ENCODE assay signal across 27 mouse cellular contexts in genomic region chr5:115551386-115551785, GRCm38 (mm10). TPM values are rescaled to one million over a fixed set of nuclear protein-coding genes. Genes with fewer than 3 reads are reported as not detected.
DNase-seq lines count a peak whose midpoint lies in the region; ATAC-seq lines count a peak whose summit lies in the region.
"Had no signal": no experiment of that assay in that cellular context is flagged by ENCODE, and none has a peak within 500 bp of the region (broad histone marks: within the 10 kb centered on the region; RNA-seq: fewer than 3 reads in every experiment).

No protein-coding gene starts in this region.

- H3K9me3 ChIP-seq in heart, embryonic 12.5 days (replicated peaks): no peaks in the 10 kb centered on the region
- H3K9me3 ChIP-seq in midbrain, embryonic 10.5 days (replicated peaks): no peaks in the 10 kb centered on the region
- H3K9me3 ChIP-seq in midbrain, embryonic 15.5 days: no peaks in the 10 kb centered on the region
- H3K9me3 ChIP-seq: embryonic facial prominence, embryonic 12.5 days; embryonic facial prominence, embryonic 15.5 days; forebrain, embryonic 12.5 days; heart, embryonic 13.5 days; hindbrain, embryonic 12.5 days; hindbrain, embryonic 15.5 days had no signal

- 68% methylated on average over 12 of the region's 12 CpGs for WGBS in heart, embryonic 12.5 days
- 72% methylated on average over 12 of the region's 12 CpGs for WGBS in midbrain, embryonic 10.5 days
- WGBS in midbrain, embryonic 15.5 days: 73% methylated on average over 12 of the region's 12 CpGs

- H3K4me1 ChIP-seq in heart, embryonic 12.5 days (replicated peaks): peaks cover 15% of the 10 kb centered on the region
- peaks cover 32% of the 10 kb centered on the region for H3K4me1 ChIP-seq in midbrain, embryonic 10.5 days
- no peaks in the 10 kb centered on the region for H3K4me1 ChIP-seq in midbrain, embryonic 15.5 days

- intact Hi-C loops in heart, postnatal 14 days (cut with DNase I): no loop called here

- peaks cover 80% of the 10 kb centered on the region for H3K36me3 ChIP-seq in heart, embryonic 12.5 days
- H3K36me3 ChIP-seq in midbrain, embryonic 10.5 days: peaks cover 72% of the 10 kb centered on the region
- peaks cover 3% of the 10 kb centered on the region; the same call in 1 of the 2 replicates for H3K36me3 ChIP-seq in midbrain, embryonic 15.5 days (replicated peaks)

- DNase-seq in cerebellum, adult 11-12 months: peak; percentile 44
- DNase-seq in heart, adult 11 months: peak; percentile 87
- DNase-seq in heart, postnatal 14 days: no peak
- DNase-seq in heart, adult 9 months (ENCODE audit: low spot score in 2 of 2): no peak
- no peak for DNase-seq in midbrain, embryonic 10.5 days (ENCODE audit: low spot score)
- DNase-seq: adrenal gland, adult 8-10 months; adrenal gland, postnatal 25 days; cerebellum, adult 8-10 months; cerebellum, postnatal 14 days; gastrocnemius, postnatal 10 days; gastrocnemius, postnatal 36 days; heart, postnatal 36 days; kidney, adult 18-20 months; kidney, adult 9 months had no signal

- H3K9ac ChIP-seq in heart, embryonic 12.5 days: 0 out of 2 replicates have a peak overlapping the region, but pooled peaks have one; percentile 22
- no peak overlapping the region for H3K9ac ChIP-seq in midbrain, embryonic 15.5 days
- H3K9ac ChIP-seq: embryonic facial prominence, embryonic 15.5 days; forebrain, embryonic 12.5 days; heart, embryonic 13.5 days; hindbrain, embryonic 12.5 days; hindbrain, embryonic 15.5 days had no signal

- H3K27ac ChIP-seq in heart, embryonic 12.5 days (ENCODE audit: poor library complexity, severe bottlenecking): no peak overlapping the region
- peak overlapping the region; percentile 65 for H3K27ac ChIP-seq in midbrain, embryonic 10.5 days (replicated peaks)
- no peak overlapping the region for H3K27ac ChIP-seq in midbrain, embryonic 15.5 days
- H3K27ac ChIP-seq: embryonic facial prominence, embryonic 12.5 days; embryonic facial prominence, embryonic 15.5 days; forebrain, embryonic 12.5 days; heart, embryonic 13.5 days; hindbrain, embryonic 12.5 days; hindbrain, embryonic 15.5 days had no signal

- H3K27me3 ChIP-seq in heart, embryonic 12.5 days (replicated peaks): no peaks in the 10 kb centered on the region
- H3K27me3 ChIP-seq in midbrain, embryonic 10.5 days (ENCODE audit: low read depth, poor library complexity, severe bottlenecking): no peaks in the 10 kb centered on the region
- H3K27me3 ChIP-seq in midbrain, embryonic 15.5 days (replicated peaks): no peaks in the 10 kb centered on the region
- H3K27me3 ChIP-seq: embryonic facial prominence, embryonic 12.5 days; embryonic facial prominence, embryonic 15.5 days; forebrain, embryonic 12.5 days; heart, embryonic 13.5 days; hindbrain, embryonic 12.5 days; hindbrain, embryonic 15.5 days had no signal

- ATAC-seq in cerebellum, adult (ENCODE audit: insufficient number of reproducible peaks, low FRiP score, low TSS enrichment): no peak
- ATAC-seq in heart, embryonic 12.5 days (ENCODE audit: insufficient number of reproducible peaks, low FRiP score): no peak
- no peak for ATAC-seq in midbrain, embryonic 15.5 days (replicated peaks)
- ATAC-seq: activated CD4-positive, CD25-positive, alpha-beta regulatory T cell, adult 4 months; forebrain, embryonic 16.5 days; inflammation-experienced regulatory T-cells, adult 6 months; intestine, embryonic 16.5 days had no signal

- H3K4me3 ChIP-seq in heart, embryonic 12.5 days: no peak overlapping the region
- H3K4me3 ChIP-seq in midbrain, embryonic 10.5 days: no peak overlapping the region
- H3K4me3 ChIP-seq in midbrain, embryonic 15.5 days: no peak overlapping the region
- H3K4me3 ChIP-seq: embryonic facial prominence, embryonic 12.5 days; embryonic facial prominence, embryonic 15.5 days; forebrain, embryonic 12.5 days; heart, embryonic 13.5 days; hindbrain, embryonic 12.5 days; hindbrain, embryonic 15.5 days had no signal

- no peak overlapping the region for H3K4me2 ChIP-seq in heart, embryonic 12.5 days
- H3K4me2 ChIP-seq in midbrain, embryonic 15.5 days: no peak overlapping the region
- H3K4me2 ChIP-seq: embryonic facial prominence, embryonic 12.5 days; embryonic facial prominence, embryonic 15.5 days; forebrain, embryonic 12.5 days; heart, embryonic 13.5 days; hindbrain, embryonic 12.5 days; hindbrain, embryonic 15.5 days had no signal

RNA-seq across cellular contexts. Expression of gene Rplp0, which starts 7.9 kb away (rescaled TPM):
- 100 to 1,000 TPM; 645 to 715 TPM for total RNA-seq in heart, postnatal 14 days (2021)
- polyA plus RNA-seq in heart, embryonic 12.5 days (2016; fragmentation: Nextera tagmentation; extraction: Ambion mirVana): 949 and 971 TPM in 2 replicates
- polyA plus RNA-seq in midbrain, embryonic 10.5 days (2016; fragmentation: Nextera tagmentation; extraction: Ambion mirVana): 1,126 and 1,338 TPM in 2 replicates
- polyA plus RNA-seq in midbrain, embryonic 15.5 days (2015; fragmentation: Nextera tagmentation; extraction: Ambion mirVana): 811 and 847 TPM in 2 replicates

RNA-seq across cellular contexts. Expression of gene Gcn1l1, which starts 13.7 kb away (rescaled TPM):
- total RNA-seq in heart, postnatal 14 days (2021): 10 to 100 TPM; 45.1 to 46.6 TPM
- polyA plus RNA-seq in heart, embryonic 12.5 days (2016; fragmentation: Nextera tagmentation; extraction: Ambion mirVana): 43.1 and 47.0 TPM in 2 replicates
- 52.5 and 61.2 TPM in 2 replicates for polyA plus RNA-seq in midbrain, embryonic 10.5 days (2016; fragmentation: Nextera tagmentation; extraction: Ambion mirVana)
- 48.3 and 53.4 TPM in 2 replicates for polyA plus RNA-seq in midbrain, embryonic 15.5 days (2015; fragmentation: Nextera tagmentation; extraction: Ambion mirVana)

RNA-seq across cellular contexts. Expression of gene Pxn, which starts 44.9 kb away (rescaled TPM):
- total RNA-seq in heart, postnatal 14 days (2021): 10 to 100 TPM; 52.4 to 54.2 TPM
- polyA plus RNA-seq in heart, embryonic 12.5 days (2016; fragmentation: Nextera tagmentation; extraction: Ambion mirVana): 41.1 and 41.7 TPM in 2 replicates
- 27.9 and 28.9 TPM in 2 replicates for polyA plus RNA-seq in midbrain, embryonic 10.5 days (2016; fragmentation: Nextera tagmentation; extraction: Ambion mirVana)
- 20.4 and 20.9 TPM in 2 replicates for polyA plus RNA-seq in midbrain, embryonic 15.5 days (2015; fragmentation: Nextera tagmentation; extraction: Ambion mirVana)

Comparison
In these comparisons a context has a peak if more than half of its experiments do, and no peak if none do; other contexts are left out.
1. DNase-seq: peak in cerebellum, adult 11-12 months (single experiment) and heart, adult 11 months (single experiment); none in heart, postnatal 14 days (0 of 2), heart, adult 9 months (0 of 2) and midbrain, embryonic 10.5 days (single experiment).